Mouse (Mus musculus) hindbrain, embryonic 13.5 days (tissue): ENCODE data around the gene Mid1. TPM values are rescaled to one million over a fixed set of nuclear protein-coding genes. Genes with fewer than 3 reads are reported as not detected.
"Not testable (repeated sequence)": the region's sequence is repeated elsewhere in the genome, so short reads cannot be mapped to it uniquely, and the experiment has no call there.

Source experiments
- ATAC-seq: fragments of 200-750 bp; cut with Nextera tagmentation; 2 replicates; pipeline ENCODE4 v1.8.0; 2017; ENCODE audit warnings: moderate TSS enrichment; ENCODE audit not compliant: low FRiP score
- H3K27ac ChIP-seq: fragments of 300-500 bp; sonication (generic); 2 replicates; pipeline ENCODE4 v1.5.1; 2015; ENCODE audit warnings: inconsistent platforms, mild to moderate bottlenecking, moderate library complexity
- H3K27me3 ChIP-seq: fragments of 300-500 bp; sonication (generic); 2 replicates; pipeline ENCODE4 v1.6.1; 2015; ENCODE audit warnings: mild to moderate bottlenecking, inconsistent platforms
- H3K36me3 ChIP-seq: fragments of 300-500 bp; sonication (generic); 2 replicates; pipeline ENCODE4 v1.6.1; 2015; ENCODE audit warnings: mild to moderate bottlenecking, inconsistent platforms
- H3K4me1 ChIP-seq: fragments of 300-500 bp; sonication (generic); replicated peaks from 2 replicates; pipeline ENCODE4 v1.6.1; 2015; ENCODE audit warnings: inconsistent platforms
- H3K4me2 ChIP-seq: fragments of 300-500 bp; sonication (generic); 2 replicates; pipeline ENCODE4 v1.6.1; 2015; ENCODE audit warnings: inconsistent platforms, mild to moderate bottlenecking, moderate library complexity
- H3K4me3 ChIP-seq: fragments of 300-500 bp; sonication (generic); 2 replicates; pipeline ENCODE4 v1.5.1; 2015; ENCODE audit warnings: mild to moderate bottlenecking, inconsistent platforms
- H3K9ac ChIP-seq: fragments of 300-500 bp; sonication (generic); 2 replicates; pipeline ENCODE4 v1.6.1; 2015; ENCODE audit warnings: mild to moderate bottlenecking, inconsistent platforms
- H3K9me3 ChIP-seq: fragments of 300-500 bp; sonication (generic); 2 replicates; pipeline ENCODE4 v1.6.1; 2016; ENCODE audit warnings: inconsistent platforms
- WGBS: fragments of 180-500 bp; shearing (Covaris S2); methylation state at CpG from one replicate; pipeline ENCODE4 v1.1.7; 2015; 5-methylcytosine and 5-hydroxymethylcytosine counted together
- polyA plus RNA-seq: library from polyadenylated mRNA; unstranded; fragments of >200 nt; fragmentation: Nextera tagmentation; extraction: Ambion mirVana; gene quantifications from 2 replicates; pipeline ENCODE4 v1.2.1, GENCODE M21; 2015

The Mid1 gene
- polyA plus RNA-seq, 1 experiment from 2014 or later: 7.7 TPM

GRCm38 (mm10) chrX:169994866-169995711 is 310.1 kb downstream of the Mid1 start:
- not testable (repeated sequence) for ATAC-seq
- 32% methylated on average over 2 of the region's 2 CpGs for WGBS

GRCm38 (mm10) chrX:169995909-169996521 is 311.0 kb downstream of the Mid1 start:
- not testable (repeated sequence) for H3K4me2 ChIP-seq, H3K9ac ChIP-seq, H3K36me3 ChIP-seq, H3K4me1 ChIP-seq, H3K4me3 ChIP-seq, H3K27ac ChIP-seq, H3K27me3 ChIP-seq, ATAC-seq
- peaks cover 11% of the 10 kb centered on the region; the same call in 1 of the 2 replicates for H3K9me3 ChIP-seq
- no CpG with 5 or more reads among the region's 17 CpGs for WGBS

More at GRCm38 (mm10) chrX:169994866-169995711, 310.1 kb downstream of the Mid1 start:
- H3K27me3 ChIP-seq, H3K4me2 ChIP-seq, H3K4me1 ChIP-seq, H3K4me3 ChIP-seq, H3K36me3 ChIP-seq, H3K9ac ChIP-seq, H3K27ac ChIP-seq: not testable (repeated sequence)
- H3K9me3 ChIP-seq: peaks cover 13% of the 10 kb centered on the region

DNA sequence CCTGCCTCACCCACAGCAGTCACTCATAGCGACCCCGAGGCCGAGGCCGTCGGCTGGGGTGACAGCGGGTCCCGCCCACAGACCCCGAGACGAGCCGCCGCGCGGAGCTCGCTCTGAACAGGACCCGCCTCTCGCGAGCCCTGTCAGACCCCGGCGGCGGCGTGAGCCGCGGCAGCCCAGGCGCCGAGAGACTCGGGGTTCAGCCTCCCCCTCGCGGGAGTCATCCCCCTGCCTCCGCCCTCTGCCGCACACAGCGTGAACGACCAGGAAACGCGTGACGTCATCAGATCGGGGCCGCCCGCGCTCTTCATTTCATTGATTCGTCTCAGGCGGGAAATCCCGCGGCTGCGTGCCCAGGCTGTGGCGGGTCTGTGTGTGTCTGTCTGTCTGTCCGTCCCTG is 311.9 kb downstream of the Mid1 start:
- H3K9ac ChIP-seq: not testable (repeated sequence)

DNA sequence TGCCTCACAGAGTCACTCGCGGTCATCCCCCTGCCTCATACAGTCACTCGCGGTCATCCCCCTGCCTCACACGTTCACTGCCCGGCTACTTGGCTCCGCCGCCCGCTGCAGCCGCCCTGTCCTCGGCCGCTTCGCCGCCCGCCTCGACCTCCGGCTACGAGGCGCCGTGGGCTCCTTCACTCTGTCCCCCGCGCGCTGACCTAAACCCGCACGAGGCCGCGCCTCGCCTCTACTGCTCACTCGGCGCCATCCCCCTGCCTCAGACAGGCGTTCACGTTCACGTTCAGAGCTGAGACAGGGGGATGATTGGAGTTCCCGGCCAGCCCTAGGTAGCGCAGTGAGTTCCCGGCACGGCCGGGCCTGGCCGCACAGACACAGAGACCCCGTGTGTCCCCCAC is 312.5 kb downstream of the Mid1 start:
- WGBS: 52% methylated on average over 40 of the region's 40 CpGs
- peak overlapping the region; percentile 86 for H3K27ac ChIP-seq

More for the DNA sequence above, 311.9 kb downstream of the Mid1 start:
- not testable (repeated sequence) for H3K27me3 ChIP-seq, H3K36me3 ChIP-seq, ATAC-seq, H3K4me3 ChIP-seq, H3K4me2 ChIP-seq, H3K4me1 ChIP-seq, H3K27ac ChIP-seq
- peaks cover 13% of the 10 kb centered on the region; the same call in 1 of the 2 replicates for H3K9me3 ChIP-seq
- WGBS: no CpG with 5 or more reads among the region's 46 CpGs

GRCm38 (mm10) chrX:169997854-169998456 is 313.0 kb downstream of the Mid1 start:
- H3K27ac ChIP-seq: peak overlapping the region; percentile 86
- ATAC-seq: peak; percentile 91
- 38% methylated on average over 22 of the region's 37 CpGs for WGBS
- peak overlapping the region; percentile 65; the same call in 1 of the 2 replicates for H3K9ac ChIP-seq
- H3K4me3 ChIP-seq: peak overlapping the region; percentile 42
- H3K4me1 ChIP-seq, H3K36me3 ChIP-seq, H3K27me3 ChIP-seq: not testable (repeated sequence)
- peak overlapping the region; percentile 59 for H3K4me2 ChIP-seq
- peaks cover 13% of the 10 kb centered on the region; the same call in 1 of the 2 replicates for H3K9me3 ChIP-seq

More for the DNA sequence above, 312.5 kb downstream of the Mid1 start:
- H3K36me3 ChIP-seq, ATAC-seq, H3K4me1 ChIP-seq, H3K27me3 ChIP-seq: not testable (repeated sequence)
- Histone ChIP-seq H3K9me3 (peaks cover 13% of the 10 kb centered on the region; the same call in 1 of the 2 replicates), H3K4me2 (peak overlapping the region; percentile 59), H3K4me3 (peak overlapping the region; percentile 42), H3K9ac (peak overlapping the region; percentile 65; the same call in 1 of the 2 replicates)

DNA sequence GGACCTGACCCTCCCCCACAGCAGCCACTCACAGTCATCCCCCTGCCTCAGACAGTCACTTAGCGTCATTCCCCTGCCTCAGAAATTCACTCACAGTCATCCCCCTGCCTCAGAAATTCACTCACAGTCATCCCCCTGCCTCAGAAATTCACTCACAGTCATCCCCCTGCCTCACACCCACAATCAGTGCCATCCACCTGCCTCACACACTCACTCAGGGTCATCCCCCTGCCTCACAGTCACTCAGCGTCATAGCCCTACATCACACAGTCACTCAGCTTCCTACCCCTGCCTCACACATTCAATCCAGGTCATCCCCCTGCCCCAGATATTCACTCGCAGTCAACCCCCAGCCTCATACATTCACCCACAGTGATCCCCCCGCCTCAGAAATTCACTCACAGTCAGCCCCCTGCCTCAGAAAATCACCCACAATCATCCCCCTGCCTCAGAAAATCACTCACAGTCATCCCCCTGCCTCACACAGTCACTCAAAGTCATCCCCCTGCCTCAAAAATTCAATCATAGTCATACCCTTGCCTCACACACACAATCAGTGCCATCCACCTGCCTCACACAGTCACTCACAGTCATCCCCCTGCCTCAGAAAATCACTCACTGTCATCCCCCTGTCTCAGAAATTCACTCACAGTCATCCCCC is 313.7 kb downstream of the Mid1 start:
- H3K27me3 ChIP-seq, H3K36me3 ChIP-seq, H3K9ac ChIP-seq, ATAC-seq, H3K27ac ChIP-seq, H3K4me1 ChIP-seq, H3K4me3 ChIP-seq, H3K4me2 ChIP-seq: not testable (repeated sequence)
- WGBS: 18% methylated on average over 2 of the region's 4 CpGs
- H3K9me3 ChIP-seq: peaks cover 13% of the 10 kb centered on the region; the same call in 1 of the 2 replicates

DNA sequence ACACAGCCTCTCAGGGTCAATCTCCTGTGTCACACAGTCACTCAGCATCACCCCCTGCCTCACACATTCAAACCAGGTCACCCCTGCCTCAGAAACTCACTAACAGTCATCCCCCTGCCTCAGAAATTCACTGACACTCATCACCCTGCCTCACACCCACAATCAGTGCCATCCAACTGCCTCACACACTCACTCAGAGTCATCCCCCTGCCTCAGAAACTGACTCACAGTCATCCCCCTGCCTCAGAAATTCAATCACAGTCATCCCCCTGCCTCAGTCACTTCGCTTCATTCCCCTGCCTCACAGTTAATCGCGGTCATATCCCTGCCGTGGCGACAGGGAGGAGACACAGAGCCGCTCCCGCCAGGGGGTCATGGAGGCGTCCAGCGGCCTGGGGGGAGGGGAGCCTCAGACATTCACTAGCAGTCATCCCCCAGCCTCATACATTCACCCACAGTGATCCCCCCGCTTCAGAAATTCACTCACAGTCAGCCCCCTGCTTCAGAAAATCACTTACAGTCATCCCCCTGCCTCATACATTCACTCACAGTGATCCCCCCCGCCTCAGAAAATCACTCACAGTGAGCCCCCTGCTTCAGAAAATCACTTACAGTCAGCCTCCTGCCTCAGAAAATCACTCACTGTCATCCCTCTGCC is 314.4 kb downstream of the Mid1 start:
- H3K4me2 ChIP-seq, H3K27me3 ChIP-seq, H3K9ac ChIP-seq, H3K4me3 ChIP-seq, H3K36me3 ChIP-seq, H3K4me1 ChIP-seq, H3K27ac ChIP-seq, ATAC-seq: not testable (repeated sequence)
- 36% methylated on average over 11 of the region's 11 CpGs for WGBS
- peaks cover 19% of the 10 kb centered on the region; the same call in 1 of the 2 replicates for H3K9me3 ChIP-seq

GRCm38 (mm10) chrX:169999912-170000641 is 315.1 kb downstream of the Mid1 start:
- H3K27ac ChIP-seq, H3K36me3 ChIP-seq, H3K9ac ChIP-seq, H3K27me3 ChIP-seq, H3K4me2 ChIP-seq, ATAC-seq, H3K4me1 ChIP-seq, H3K4me3 ChIP-seq: not testable (repeated sequence)
- 33% methylated on average over 1 of the region's 3 CpGs for WGBS
- H3K9me3 ChIP-seq: peaks cover 15% of the 10 kb centered on the region; the same call in 1 of the 2 replicates

DNA sequence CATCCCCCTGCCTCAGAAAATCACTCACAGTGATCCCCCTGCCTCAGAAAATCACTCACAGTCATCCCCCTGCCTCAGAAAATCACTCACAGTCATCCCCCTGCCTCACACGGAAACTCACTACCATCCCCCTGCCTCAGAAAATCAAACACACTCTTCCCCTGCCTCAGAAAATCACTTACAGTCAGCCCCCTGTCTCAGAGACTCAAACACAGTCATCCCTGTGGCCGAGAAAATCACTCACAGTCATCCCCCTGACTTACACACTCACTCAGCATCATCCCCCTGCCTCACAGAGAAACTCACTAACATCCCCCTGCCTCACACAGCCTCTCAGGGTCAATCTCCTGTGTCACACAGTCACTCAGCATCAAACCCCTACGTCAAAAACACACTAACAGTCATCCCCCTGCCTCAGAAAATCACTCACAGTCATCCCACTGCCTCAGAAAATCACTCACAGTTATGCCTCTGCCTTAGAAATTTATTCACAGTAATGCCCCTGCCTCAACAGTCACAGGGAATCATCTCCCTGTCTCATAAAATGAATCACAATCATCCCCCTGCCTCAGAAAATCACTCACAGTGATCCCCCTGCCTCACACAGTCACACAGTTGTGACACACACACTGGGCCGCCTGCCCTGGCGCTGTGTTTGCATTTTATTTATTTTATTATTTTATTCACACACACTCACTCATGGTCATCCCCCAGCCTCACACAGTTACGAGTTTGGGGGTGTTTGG is 315.8 kb downstream of the Mid1 start:
- not testable (repeated sequence) for H3K27ac ChIP-seq, H3K4me1 ChIP-seq, H3K4me3 ChIP-seq, H3K27me3 ChIP-seq, H3K36me3 ChIP-seq, ATAC-seq, H3K4me2 ChIP-seq, H3K9ac ChIP-seq
- WGBS: 52% methylated on average over 6 of the region's 6 CpGs
- peaks cover 15% of the 10 kb centered on the region; the same call in 1 of the 2 replicates for H3K9me3 ChIP-seq

DNA sequence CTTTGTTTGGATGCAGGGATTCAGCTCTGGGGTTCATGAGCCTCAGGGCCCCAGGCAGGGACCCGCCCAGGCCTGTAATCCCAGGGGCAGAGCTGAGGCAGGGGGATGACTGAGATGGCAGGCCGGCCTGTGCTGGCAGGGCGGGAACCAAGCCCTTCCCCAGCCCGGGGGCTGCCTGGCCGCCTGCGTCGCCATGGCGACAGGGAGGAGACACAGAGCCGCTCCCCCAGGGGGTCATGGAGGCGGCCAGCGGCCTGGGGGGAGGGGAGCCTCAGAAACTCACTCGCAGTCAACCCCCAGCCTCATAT is 316.3 kb downstream of the Mid1 start:
- H3K27me3 ChIP-seq, H3K4me2 ChIP-seq, H3K4me1 ChIP-seq, H3K9ac ChIP-seq, H3K27ac ChIP-seq, ATAC-seq, H3K36me3 ChIP-seq, H3K4me3 ChIP-seq: not testable (repeated sequence)
- WGBS: 65% methylated on average over 9 of the region's 12 CpGs
- peaks cover 15% of the 10 kb centered on the region; the same call in 1 of the 2 replicates for H3K9me3 ChIP-seq
